Mouse (Mus musculus) cerebellum, adult 11-12 months (tissue): ENCODE measurements around the gene Sesn1.

Source experiments
- DNase-seq: peaks from one replicate; pipeline ENCODE4 v3.0.0; 2022

Gene Sesn1

GRCm38 (mm10) chr10:41875624-41876023 is 65.9 kb downstream of the Sesn1 start:
- DNase-seq = no peak

DNA sequence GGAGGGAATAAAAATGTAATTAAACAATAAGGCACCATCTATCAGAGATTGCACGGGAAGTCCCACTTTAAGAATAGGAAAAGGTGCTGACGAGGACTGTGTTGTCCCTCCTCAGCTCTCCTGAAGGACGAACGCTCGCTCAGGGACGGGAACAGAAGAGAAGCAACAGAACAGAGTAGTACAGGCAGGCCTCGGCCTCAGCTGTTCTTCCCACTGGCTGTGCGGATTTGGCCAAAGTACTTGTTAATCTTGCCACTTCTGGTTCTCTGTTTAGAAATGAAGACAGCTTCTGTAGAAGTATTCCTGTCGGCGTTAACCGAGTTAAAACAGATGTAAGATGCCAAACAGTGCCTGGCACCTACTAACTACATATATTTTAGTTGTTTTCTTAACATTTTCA is 68.6 kb downstream of the Sesn1 start:
- no peak for DNase-seq

DNA sequence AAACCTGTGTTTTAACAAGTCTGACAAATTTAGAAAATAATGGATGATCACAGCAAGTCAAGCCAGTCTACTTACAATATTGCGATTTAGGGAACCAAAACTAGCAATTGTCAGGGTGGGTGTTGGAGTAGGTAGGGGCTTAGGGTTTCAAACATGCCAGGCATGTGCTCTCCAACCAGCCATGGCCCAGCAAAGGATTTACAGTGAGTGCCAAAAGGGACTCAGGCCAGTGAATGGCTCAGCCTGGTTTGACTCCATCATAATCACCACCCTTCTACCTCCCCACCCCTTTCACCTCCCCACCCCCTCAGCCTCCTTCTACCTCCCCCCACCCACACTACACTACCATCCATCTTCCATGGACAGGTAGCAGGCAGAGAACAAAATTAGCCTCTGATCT is 69.9 kb downstream of the Sesn1 start:
- no peak for DNase-seq

DNA sequence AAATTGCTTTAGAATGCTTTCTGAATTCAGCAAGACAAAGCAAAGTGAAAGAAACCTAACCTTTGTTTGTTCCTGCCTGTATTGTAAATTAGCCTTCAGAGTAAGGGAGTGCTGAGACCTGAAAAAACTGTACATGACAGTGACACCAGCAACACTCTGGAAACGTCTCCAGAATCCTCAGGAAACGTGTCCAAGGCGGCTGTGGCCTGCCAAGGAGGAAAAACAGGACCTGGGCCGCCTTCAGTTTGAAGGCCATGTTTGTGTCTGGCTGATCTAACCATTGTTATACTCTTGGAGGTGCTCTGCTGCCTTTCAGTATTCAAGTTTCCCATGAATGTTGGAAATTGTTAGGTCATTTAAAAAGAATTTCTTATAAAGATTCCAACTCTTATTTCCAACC is 70.5 kb downstream of the Sesn1 start:
- DNase-seq = no peak

DNA sequence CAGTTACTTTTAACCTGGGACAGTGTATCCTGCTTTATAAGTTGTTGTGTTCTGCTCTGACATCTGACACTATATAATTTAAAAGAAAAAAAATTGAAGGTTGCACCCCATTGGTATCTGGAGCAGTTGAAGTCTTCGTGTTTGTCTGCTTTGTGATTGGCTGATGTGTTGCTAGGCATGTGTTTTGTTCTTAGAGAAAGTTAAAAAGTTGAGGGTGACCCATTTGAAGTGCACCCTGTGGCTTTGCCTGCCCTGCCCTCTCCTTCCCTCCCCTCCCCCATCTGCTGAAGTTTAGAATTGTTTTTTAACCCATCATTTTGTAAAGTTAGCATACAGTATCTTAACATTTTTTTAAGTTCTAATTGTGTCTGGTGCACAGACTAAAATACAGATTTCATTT is 71.0 kb downstream of the Sesn1 start:
- no peak for DNase-seq

DNA sequence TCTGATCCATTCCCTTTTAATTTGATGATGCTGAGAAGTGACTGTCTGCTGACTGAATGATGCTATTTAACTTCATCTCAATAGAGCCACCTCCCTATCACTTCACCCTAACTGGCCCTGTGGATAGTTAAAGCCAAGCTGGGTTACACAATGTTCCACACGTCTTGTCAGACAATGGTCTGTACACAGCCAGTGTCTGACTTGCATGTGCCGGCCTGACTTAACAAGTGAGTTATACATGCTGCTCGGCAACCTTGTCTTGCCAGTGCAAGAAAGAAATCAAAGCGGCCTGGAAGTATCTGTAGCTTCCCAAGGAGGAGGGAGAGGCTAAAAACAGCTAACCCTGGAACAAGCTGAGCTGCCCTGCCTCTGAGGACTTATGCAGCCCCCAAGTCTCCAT is 71.7 kb downstream of the Sesn1 start:
- no peak for DNase-seq

DNA sequence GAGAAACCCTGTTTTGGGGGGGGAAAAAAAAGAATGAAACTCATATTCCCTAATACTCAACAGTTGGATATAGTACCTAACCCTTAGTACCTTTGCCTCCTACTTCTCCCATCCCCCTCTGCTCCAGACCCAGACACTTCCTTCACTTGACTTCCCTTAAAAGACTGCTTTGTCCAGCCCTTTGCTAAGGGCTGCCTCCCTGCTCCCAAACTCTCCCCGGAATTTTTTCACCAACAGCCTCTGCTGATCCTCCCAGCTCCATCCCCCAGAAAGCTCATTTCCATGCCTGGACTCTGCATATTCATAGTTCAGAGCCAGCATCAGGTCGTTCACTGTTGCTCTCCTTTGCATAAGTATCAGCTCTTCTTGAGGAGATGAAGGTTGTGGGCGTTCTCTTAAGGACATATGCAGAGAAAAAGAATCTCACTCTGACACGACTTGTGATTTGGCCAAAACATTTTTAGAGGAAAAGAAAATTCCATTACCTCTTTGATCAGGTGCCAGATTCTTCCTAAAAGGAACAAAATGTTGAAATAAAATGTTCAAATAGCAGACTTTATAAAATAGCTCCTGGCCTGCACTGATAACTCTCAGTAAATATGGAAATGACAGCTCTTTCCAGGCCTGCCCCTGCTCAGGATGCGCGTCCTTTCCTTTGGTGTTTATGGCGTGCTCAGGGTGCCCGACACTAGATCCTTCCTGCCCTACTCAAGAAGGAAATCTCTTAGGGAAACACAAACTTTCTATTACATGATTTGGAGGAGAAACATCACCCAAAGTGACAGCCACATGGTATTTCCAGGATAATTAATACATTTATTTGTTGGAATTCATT is 74.2 kb downstream of the Sesn1 start:
- DNase-seq = no peak

DNA sequence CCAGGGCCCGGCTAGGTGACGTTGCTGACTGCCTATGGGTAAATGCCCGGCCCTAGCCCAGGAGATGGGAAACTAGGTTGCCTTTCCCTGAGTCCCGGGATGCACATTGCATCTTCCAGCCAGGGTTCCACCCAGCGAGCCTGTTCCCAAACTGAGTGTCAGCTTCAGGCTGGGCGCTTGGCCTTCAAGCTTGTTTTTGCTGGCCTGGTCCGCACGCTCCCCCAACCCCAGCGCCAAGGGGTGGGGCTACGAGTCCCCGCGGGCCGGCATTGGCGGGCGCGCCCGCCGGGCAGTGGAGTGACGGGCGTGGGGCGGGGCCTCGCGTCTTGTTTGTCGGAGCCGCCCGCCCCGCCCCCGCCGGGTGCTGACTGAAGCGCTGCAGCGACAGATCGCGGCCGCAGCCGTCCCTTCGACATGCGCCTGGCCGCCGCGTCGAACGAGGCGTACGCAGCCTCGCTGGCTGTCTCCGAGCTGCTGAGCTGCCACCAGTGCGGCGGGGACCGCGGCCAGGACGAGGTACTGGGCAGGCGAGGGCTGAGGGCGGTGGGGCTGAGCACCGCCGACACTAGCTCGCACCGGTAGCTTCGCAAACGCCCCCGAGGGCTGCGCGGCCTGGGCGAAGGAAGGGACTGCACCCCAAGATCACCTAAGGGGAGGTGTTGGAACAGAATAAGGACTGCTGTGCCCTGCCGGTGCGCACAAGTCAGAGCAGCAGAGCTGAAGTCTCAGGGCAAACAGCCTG is 77.5 kb downstream of the Sesn1 start:
- DNase-seq = peak; percentile 96

GRCm38 (mm10) chr10:41888365-41888941 is 78.7 kb downstream of the Sesn1 start:
- no peak for DNase-seq

- DNase-seq = no peak
Observed at GRCm38 (mm10) chr10:41889566-41889965, 79.8 kb downstream of the Sesn1 start.

GRCm38 (mm10) chr10:41890537-41890936 is 80.8 kb downstream of the Sesn1 start:
- DNase-seq = no peak

DNA sequence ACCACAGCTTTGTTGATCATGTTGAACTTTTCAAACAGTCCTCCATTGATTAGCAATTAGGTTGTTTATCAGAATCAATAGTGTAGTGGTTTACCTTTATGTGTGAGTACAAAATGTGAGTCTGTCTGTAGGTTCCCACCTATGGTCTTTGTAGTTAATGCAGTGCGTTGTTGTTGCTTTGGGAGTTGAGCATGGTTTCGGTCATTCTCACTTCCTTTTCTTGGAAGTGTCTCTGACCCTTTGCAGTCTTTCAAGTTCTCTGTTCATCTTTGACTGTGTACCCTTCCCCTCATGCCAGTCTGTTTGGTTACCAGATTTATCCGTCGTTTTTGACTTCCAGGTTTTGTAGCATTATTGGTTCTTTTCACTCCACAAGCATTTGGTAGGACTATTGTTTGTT is 81.6 kb downstream of the Sesn1 start:
- DNase-seq = no peak

DNA sequence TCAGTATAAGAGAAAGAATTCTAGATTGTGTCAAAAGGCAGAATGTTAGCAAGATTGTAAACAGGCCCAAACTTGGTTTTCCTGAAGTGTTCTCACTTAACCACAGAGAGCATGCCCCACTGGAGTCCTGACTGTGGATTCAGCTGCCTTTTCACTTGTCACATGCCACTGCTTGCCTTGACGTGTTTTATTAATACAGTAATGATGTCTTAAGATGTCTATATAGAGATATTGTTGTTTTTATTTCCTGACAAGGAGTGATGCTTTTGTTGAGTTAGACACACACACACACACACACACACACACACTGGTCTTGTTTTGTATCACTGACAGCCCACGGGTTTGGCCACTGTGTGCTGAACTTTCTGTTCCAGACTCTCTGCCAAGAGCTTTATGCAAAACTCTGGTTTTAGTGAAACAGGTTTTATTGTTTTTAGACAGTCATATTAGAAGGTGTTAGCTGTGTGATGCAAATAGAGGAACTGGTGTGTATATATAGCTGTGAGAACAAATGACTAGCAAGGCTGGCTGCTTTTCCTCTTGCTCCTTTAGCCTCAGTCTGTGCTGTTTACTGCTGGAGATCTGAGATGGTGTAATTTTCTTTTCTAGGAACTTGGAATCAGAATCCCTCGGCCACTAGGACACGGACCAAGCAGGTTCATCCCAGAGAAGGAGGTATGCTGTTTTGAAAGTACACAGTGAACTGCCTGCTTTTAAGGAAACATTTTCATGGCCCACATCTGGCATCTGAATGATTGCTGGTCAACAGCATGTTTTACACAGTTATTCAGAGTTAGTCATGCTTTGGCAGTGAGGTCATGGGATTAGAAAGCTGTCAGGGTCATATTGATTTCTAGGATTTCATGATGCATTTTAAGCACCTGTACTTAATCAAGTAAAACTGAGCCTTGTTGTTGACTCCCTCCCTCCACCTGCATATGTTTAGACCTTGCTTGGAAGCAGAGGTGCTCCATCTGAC is 84.0 kb downstream of the Sesn1 start:
- no peak for DNase-seq

GRCm38 (mm10) chr10:41896425-41896824 is 86.7 kb downstream of the Sesn1 start:
- DNase-seq = no peak

- DNase-seq = no peak
Observed at GRCm38 (mm10) chr10:41896865-41897264, 87.1 kb downstream of the Sesn1 start.

DNA sequence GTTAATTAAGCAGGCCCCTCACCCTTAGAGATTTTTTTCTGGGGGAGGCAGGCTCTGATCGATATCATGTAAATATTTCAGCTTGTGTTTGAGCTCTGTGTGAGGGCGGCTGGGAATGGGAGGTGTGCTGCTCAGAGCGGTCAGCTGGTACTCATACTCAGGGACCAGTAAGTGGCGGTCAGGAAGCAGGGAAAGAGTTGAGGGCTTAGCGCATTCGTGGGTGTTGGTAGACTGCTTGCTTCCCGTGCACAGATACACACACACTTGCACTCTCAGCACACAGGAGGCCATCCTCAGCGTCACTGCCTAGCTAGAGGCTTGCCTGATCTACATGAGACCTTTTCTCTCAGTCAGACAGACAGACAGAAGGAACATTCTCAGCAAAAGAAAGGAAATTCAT is 91.7 kb downstream of the Sesn1 start:
- no peak for DNase-seq

GRCm38 (mm10) chr10:41901864-41902263 is 92.1 kb downstream of the Sesn1 start:
- peak; percentile 76 for DNase-seq

DNA sequence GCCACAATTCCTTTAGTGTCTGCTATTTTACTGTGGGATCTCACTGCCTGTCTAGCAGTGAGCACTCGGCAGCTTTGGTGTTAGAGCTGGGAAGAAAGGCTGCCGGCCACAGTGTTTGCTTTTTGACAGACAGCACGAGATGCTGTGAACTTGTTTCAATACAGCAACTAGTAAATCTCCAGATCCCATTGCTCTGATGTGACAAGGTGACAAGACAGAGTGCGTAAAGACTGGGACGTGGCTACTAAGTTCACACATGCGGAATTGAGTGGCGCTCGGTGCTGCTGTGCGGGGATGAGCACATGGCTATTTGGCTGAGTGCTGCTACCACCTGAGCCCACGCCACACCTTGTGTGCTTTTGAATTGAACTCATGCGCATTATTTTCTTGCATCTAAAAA is 97.7 kb downstream of the Sesn1 start:
- DNase-seq = no peak

GRCm38 (mm10) chr10:41907950-41908349 is 98.2 kb downstream of the Sesn1 start:
- DNase-seq = no peak

GRCm38 (mm10) chr10:41908899-41909298 is 99.2 kb downstream of the Sesn1 start:
- no peak for DNase-seq

GRCm38 (mm10) chr10:41912290-41912994 is 102.7 kb downstream of the Sesn1 start:
- no peak for DNase-seq

DNA sequence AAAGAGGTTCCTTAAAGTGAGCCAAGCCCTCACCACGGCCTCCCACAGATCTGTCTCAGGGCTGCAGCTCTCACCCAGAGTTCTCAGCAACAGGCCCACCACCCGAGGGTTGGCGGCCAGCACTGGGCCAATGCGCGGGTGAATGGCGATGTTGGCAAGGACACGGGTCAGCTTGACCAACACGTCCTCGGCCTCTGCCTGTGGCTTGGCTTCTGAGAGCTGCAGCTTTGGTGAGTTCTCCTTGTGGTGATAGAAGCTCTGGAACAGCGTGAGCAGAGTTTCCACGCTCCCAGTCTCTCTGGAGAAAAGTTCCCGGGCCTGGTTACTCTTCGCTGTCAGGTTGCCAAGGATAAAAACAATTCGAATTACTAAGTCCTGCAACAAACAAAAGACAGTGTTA is 117.0 kb downstream of the Sesn1 start:
- DNase-seq = no peak
